Mouse (Mus musculus) heart, postnatal 0 days (tissue): Measurements from ENCODE around the gene Ablim1. TPM values are rescaled to one million over a fixed set of nuclear protein-coding genes. Genes with fewer than 3 reads are reported as not detected.

ENCODE experiments used
- ATAC-seq: fragments of 200-750 bp; cut with Nextera tagmentation; 2 replicates; pipeline ENCODE4 v1.8.0; 2017; ENCODE audit warnings: low read depth, moderate number of reproducible peaks, moderate library complexity; ENCODE audit not compliant: insufficient read depth
- DNase-seq: peaks from one replicate; pipeline ENCODE4 v3.0.0-alpha.2; 2016; ENCODE audit warnings: low spot score
- H3K27ac ChIP-seq: fragments of 300-500 bp; sonication (generic); 2 replicates; pipeline ENCODE4 v1.5.1; 2014; ENCODE audit warnings: low read depth, mild to moderate bottlenecking
- H3K27me3 ChIP-seq: fragments of 300-500 bp; sonication (generic); 2 replicates; pipeline ENCODE4 v1.6.1; 2014; ENCODE audit warnings: low read length, mixed read lengths; ENCODE audit not compliant: control insufficient read depth, insufficient read depth
- H3K36me3 ChIP-seq: fragments of 300-500 bp; sonication (generic); replicated peaks from 2 replicates; pipeline ENCODE4 v1.6.1; 2014; ENCODE audit warnings: low read length, mixed read lengths; ENCODE audit not compliant: control insufficient read depth, insufficient read depth
- H3K4me1 ChIP-seq: fragments of 300-500 bp; sonication (generic); 2 replicates; pipeline ENCODE4 v1.6.1; 2014; ENCODE audit warnings: antibody characterized with exemption; ENCODE audit not compliant: control insufficient read depth, insufficient read depth
- H3K4me2 ChIP-seq: fragments of 300-500 bp; sonication (generic); 2 replicates; pipeline ENCODE4 v1.6.1; 2014; ENCODE audit warnings: low read depth, mild to moderate bottlenecking, low read length, moderate library complexity
- H3K4me3 ChIP-seq: fragments of 300-500 bp; sonication (generic); 2 replicates; pipeline ENCODE4 v1.5.1; 2014; ENCODE audit warnings: low read depth, low read length
- H3K9ac ChIP-seq: fragments of 300-500 bp; sonication (generic); replicated peaks from 2 replicates; pipeline ENCODE4 v1.6.1; 2014; ENCODE audit warnings: low read depth, low read length, mixed read lengths
- H3K9me3 ChIP-seq: fragments of 300-500 bp; sonication (generic); replicated peaks from 2 replicates; pipeline ENCODE4 v1.6.1; 2016; ENCODE audit warnings: low read length; ENCODE audit not compliant: control insufficient read depth
- CTCF ChIP-seq: IDR thresholded peaks from 2 replicates; pipeline ENCODE4 v1.5.1; 2016; ENCODE audit warnings: antibody characterized with exemption, control low read depth, low read depth
- EP300 ChIP-seq: IDR thresholded peaks from 2 replicates; pipeline ENCODE4 v1.6.1; 2016; ENCODE audit warnings: antibody characterized with exemption, low read depth
- WGBS: fragments of 180-500 bp; shearing (Covaris S2); extraction: QIAGEN DNeasy Blood & Tissue Kit; methylation state at CpG from one replicate; pipeline ENCODE4 v1.1.7; 2014; 5-methylcytosine and 5-hydroxymethylcytosine counted together
- polyA plus RNA-seq: library from polyadenylated mRNA; unstranded; fragments of >200 nt; fragmentation: Nextera tagmentation; extraction: Ambion mirVana; gene quantifications from 2 replicates; pipeline ENCODE4 v1.2.1, GENCODE M21; 2015
- total RNA-seq: library from RNA; depleted of rRNA; stranded (reverse); fragments of >200 nt; gene quantifications from 2 replicates; pipeline ENCODE4 v1.2.3, GENCODE M21; 2014; ENCODE audit warnings: low replicate concordance

Gene Ablim1
- total and polyA plus RNA-seq, 2 experiments from 2014 or later: 106 to 235 TPM

DNA sequence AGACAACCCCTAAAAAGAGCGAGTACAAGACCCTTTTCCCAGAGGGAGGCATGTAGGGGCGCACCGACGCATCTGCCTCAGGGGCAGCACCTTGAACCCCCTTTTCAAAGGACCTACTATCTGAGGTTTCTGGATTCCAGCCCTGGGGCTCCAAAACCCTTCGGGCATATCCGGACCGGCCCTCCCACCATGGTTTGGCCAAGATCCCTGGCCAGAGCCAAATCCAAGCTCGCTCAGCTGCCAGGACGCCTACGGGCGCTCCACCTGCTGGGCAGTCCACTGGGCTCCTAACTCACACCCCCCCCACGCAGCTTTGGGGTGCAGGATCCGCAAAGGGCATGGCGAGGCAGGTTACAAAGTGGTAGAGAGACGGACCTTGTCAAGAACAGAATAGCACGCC, 307.4 kb downstream of the Ablim1 start:
- Histone ChIP-seq H3K9ac (no peak overlapping the region), H3K27me3 (peaks cover 26% of the 10 kb centered on the region), H3K36me3 (no peaks in the 10 kb centered on the region), H3K9me3 (no peaks in the 10 kb centered on the region), H3K4me2 (peak overlapping the region; percentile 82), H3K27ac (no peak overlapping the region), H3K4me1 (peaks cover 9% of the 10 kb centered on the region), H3K4me3 (peak overlapping the region; percentile 58)
- ATAC-seq: no peak
- no peak for DNase-seq
- 70% methylated on average over 16 of the region's 16 CpGs for WGBS
- TF ChIP-seq CTCF (0 out of 2 replicates have a peak, but pooled peaks have one; percentile 2), EP300 (no peak)

DNA sequence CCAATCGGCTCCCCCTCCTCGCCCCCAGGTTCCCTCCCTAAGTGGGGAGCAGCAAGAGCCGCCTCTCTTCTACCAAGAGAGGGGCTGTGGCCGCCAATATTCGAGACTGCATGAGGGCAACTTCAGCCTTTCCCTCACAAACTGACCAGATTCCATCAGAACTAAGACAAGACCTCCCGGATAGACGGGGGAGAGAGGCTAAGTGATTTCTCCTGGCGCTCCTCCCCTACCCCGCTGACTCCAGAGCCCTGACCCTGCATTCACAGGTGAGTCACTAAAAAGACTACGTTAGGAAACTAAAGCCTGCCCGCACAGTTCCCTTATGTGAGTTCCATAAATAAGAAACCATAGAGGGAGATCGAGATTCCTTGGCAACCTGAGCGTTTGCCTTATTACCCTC, 307.9 kb downstream of the Ablim1 start:
- Histone ChIP-seq H3K4me3 (peak overlapping the region; percentile 58), H3K4me2 (peak overlapping the region; percentile 82; the same call in 1 of the 2 replicates)

DNA sequence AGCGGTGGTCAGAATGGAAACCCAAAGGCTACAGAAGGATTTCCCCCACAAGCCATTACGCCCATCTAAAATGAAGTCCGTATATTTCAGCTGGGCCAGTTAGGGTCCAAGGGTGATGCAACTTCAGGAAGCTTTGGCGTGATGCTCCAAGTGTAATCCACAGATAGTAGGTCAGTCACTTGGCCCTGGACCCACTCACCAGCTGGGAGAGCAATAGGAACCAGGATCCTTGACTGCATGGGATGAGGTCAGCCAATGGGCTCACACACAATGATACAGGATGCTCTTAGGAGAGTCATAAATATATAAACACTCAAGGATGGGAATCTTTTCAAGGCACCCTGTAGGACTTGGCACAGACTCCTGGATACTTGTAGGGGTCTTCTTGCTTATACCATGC, 309.7 kb downstream of the Ablim1 start:
- ATAC-seq (no peak), DNase-seq (no peak)
- Histone ChIP-seq H3K27me3 (peaks cover 26% of the 10 kb centered on the region), H3K4me3 (no peak overlapping the region), H3K4me2 (no peak overlapping the region), H3K9me3 (no peaks in the 10 kb centered on the region), H3K9ac (no peak overlapping the region), H3K4me1 (peaks cover 9% of the 10 kb centered on the region), H3K36me3 (no peaks in the 10 kb centered on the region), H3K27ac (no peak overlapping the region)
- 80% methylated on average over 4 of the region's 4 CpGs for WGBS
- TF ChIP-seq EP300: no peak
- no peak for TF ChIP-seq CTCF

More for the DNA sequence above, 307.9 kb downstream of the Ablim1 start:
- TF ChIP-seq EP300 (no peak), CTCF (no peak)
- Histone ChIP-seq H3K9ac (no peak overlapping the region), H3K27ac (no peak overlapping the region), H3K27me3 (peaks cover 26% of the 10 kb centered on the region), H3K4me1 (peaks cover 9% of the 10 kb centered on the region), H3K9me3 (no peaks in the 10 kb centered on the region), H3K36me3 (no peaks in the 10 kb centered on the region)
- no peak for ATAC-seq
- no peak for DNase-seq
- 68% methylated on average over 13 of the region's 13 CpGs for WGBS

DNA sequence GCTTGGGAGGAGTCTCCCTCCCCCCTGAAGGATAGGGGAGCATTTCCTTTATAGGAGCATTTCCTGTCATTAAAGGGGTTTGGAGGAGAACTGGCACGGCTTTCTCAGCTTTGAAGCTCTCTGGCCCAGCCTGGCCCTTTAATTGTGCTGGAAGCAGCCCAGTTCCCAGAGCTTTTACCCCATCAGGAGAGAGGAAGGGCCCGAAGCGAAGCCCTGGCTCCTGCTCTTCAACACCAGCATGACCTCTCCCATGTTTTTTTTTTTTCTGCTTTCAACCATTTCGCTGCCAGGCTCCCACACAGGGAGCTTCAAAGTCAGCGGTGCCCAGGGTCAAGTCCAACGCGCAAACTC, 311.3 kb downstream of the Ablim1 start:
- H3K27ac ChIP-seq: no peak overlapping the region
- TF ChIP-seq CTCF (no peak), EP300 (no peak)
- 51% methylated on average over 7 of the region's 7 CpGs for WGBS
- H3K36me3 ChIP-seq: no peaks in the 10 kb centered on the region
- peaks cover 18% of the 10 kb centered on the region for H3K27me3 ChIP-seq
- no peak overlapping the region for H3K9ac ChIP-seq
- peaks cover 9% of the 10 kb centered on the region for H3K4me1 ChIP-seq
- no peak overlapping the region for H3K4me2 ChIP-seq
- ATAC-seq: no peak
- no peak overlapping the region for H3K4me3 ChIP-seq
- no peaks in the 10 kb centered on the region for H3K9me3 ChIP-seq
- DNase-seq: no peak

DNA sequence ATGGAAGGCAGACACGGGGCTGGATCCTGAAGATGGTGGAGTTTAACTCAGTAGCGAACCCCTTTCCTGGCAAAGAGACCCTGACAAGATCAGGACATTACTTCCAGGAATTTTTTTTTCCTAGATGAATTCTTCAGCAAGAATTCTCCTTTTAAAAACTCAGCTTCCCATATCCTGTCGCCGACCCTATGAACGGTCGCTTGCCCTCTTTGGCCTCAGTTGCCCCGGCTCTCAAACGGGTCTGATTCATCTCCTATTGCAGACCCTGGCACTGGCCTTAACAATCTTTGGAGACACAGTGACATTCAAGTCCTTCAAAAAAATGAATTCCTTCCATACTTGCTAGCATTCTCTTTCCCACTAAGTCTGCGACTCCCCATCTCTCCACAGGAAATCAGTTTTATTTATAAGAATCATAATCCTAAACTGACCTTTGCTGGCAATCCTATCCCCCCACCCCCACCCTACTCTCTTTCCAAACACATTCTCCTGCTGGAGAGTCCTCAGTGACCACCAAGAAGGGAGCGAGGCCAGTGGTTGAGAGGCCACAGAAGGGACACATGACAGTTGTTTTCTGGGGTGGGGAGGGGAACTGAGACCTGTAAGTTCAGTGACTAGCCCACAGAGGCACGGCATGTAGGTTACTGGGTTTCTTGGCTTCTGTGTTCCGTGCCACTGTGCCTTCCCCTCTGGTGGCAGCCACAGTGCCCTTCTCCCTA, 311.8 kb downstream of the Ablim1 start:
- Histone ChIP-seq H3K9me3 (no peaks in the 10 kb centered on the region), H3K4me1 (peaks cover 5% of the 10 kb centered on the region), H3K4me3 (no peak overlapping the region), H3K27ac (no peak overlapping the region), H3K36me3 (no peaks in the 10 kb centered on the region), H3K9ac (no peak overlapping the region), H3K27me3 (peaks cover 13% of the 10 kb centered on the region), H3K4me2 (no peak overlapping the region)
- ATAC-seq: no peak
- no peak for DNase-seq
- 65% methylated on average over 12 of the region's 12 CpGs for WGBS
- TF ChIP-seq CTCF (no peak), EP300 (no peak)

DNA sequence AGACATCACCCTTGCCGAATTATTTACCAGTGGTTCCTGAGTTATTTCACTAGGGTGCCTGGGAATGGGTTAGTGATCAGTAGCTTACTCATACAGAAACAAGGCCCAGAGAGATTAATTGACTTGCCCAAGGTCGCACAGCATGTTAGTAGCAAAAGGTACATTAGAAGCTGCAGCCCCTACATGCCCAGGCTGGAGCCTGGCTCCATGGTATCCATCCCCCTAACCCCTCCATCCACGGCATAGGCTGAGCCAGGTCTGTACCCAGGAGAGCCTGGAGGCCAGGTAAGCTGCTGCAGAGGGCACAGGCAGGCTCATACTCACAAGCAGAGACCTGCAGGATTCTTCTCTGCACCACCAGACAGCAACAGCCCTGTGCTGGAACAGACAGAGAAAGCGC, 312.8 kb downstream of the Ablim1 start:
- Histone ChIP-seq H3K4me3 (no peak overlapping the region), H3K4me1 (peaks cover 9% of the 10 kb centered on the region), H3K9ac (no peak overlapping the region), H3K27ac (no peak overlapping the region), H3K4me2 (no peak overlapping the region), H3K9me3 (no peaks in the 10 kb centered on the region), H3K36me3 (no peaks in the 10 kb centered on the region), H3K27me3 (peaks cover 3% of the 10 kb centered on the region)
- TF ChIP-seq EP300: no peak
- no peak for TF ChIP-seq CTCF
- 87% methylated on average over 4 of the region's 4 CpGs for WGBS
- no peak for DNase-seq
- ATAC-seq: no peak
